Mouse (Mus musculus) MEL (cell line): ENCODE data around the gene Slc7a11. TPM values are rescaled to one million over a fixed set of nuclear protein-coding genes. Genes with fewer than 3 reads are reported as not detected.

Experiments used
- DNase-seq: peaks from one replicate; pipeline ENCODE4 v3.0.0; 2011; ENCODE audit warnings: low read depth, low spot score
- H3K27ac ChIP-seq: 2 replicates; pipeline ENCODE4 v1.5.1; 2012; ENCODE audit warnings: low read depth, mild to moderate bottlenecking, control low read depth, low read length, moderate library complexity; ENCODE audit not compliant: control insufficient read depth
- H3K27me3 ChIP-seq, 2 experiments: fragments of 150-350 bp in 1 of 2; sonication (generic) in 1 of 2; 2 replicates each; pipeline ENCODE4 v1.6.1; 2012; ENCODE audit warnings: low read length in 2 of 2, mild to moderate bottlenecking in 2 of 2, improper control_type of control experiment in 1 of 2, moderate library complexity in 1 of 2; ENCODE audit not compliant: insufficient read depth in 2 of 2, control insufficient read depth in 1 of 2
- H3K36me3 ChIP-seq, 2 experiments: 2 replicates each; pipeline ENCODE4 v1.6.1; 2012 to 2014; ENCODE audit warnings: low read length in 2 of 2, improper control_type of control experiment in 1 of 2, inconsistent platforms in 1 of 2, mild to moderate bottlenecking in 1 of 2; ENCODE audit not compliant: insufficient read depth in 2 of 2, control insufficient read depth in 1 of 2
- H3K4me1 ChIP-seq, 2 experiments: fragments of 150-350 bp in 1 of 2; sonication (generic) in 1 of 2; 2 replicates each; pipeline ENCODE4 v1.6.1; 2012; ENCODE audit warnings: low read length in 2 of 2, improper control_type of control experiment in 1 of 2, mild to moderate bottlenecking in 1 of 2; ENCODE audit not compliant: insufficient read depth in 2 of 2, control insufficient read depth in 1 of 2
- H3K4me3 ChIP-seq, 2 experiments: fragments of 150-350 bp in 1 of 2; sonication (generic) in 1 of 2; 2 replicates each; pipeline ENCODE4 v1.5.1; 2012; ENCODE audit warnings: low read depth in 2 of 2, low read length in 2 of 2, mild to moderate bottlenecking in 2 of 2, moderate library complexity in 2 of 2, control low read depth in 1 of 2, improper control_type of control experiment in 1 of 2; ENCODE audit not compliant: control insufficient read depth in 1 of 2, insufficient read depth in 1 of 2
- H3K79me2 ChIP-seq: 2 replicates; pipeline ENCODE4 v1.6.1; 2012; ENCODE audit warnings: mild to moderate bottlenecking, low read length, moderate library complexity; ENCODE audit not compliant: control insufficient read depth, poor library complexity, insufficient read depth
- H3K9ac ChIP-seq: 2 replicates; pipeline ENCODE4 v1.6.1; 2012; ENCODE audit warnings: low read depth, mild to moderate bottlenecking, control low read depth, low read length, moderate library complexity; ENCODE audit not compliant: control insufficient read depth, poor library complexity, severe bottlenecking
- H3K9me3 ChIP-seq: fragments of 150-350 bp; sonication (generic); replicated peaks from 2 replicates; pipeline ENCODE4 v1.6.1; 2012; ENCODE audit warnings: mild to moderate bottlenecking, low read length, improper control_type of control experiment, moderate library complexity; ENCODE audit not compliant: insufficient read depth
- BHLHE40 ChIP-seq: IDR thresholded peaks from 2 replicates; pipeline ENCODE4 v1.6.1; 2012; ENCODE audit warnings: low read depth, mild to moderate bottlenecking, inconsistent platforms, low read length, improper control_type of control experiment, borderline replicate concordance
- CHD1 ChIP-seq: IDR thresholded peaks from 2 replicates; pipeline ENCODE4 v1.6.1; 2012; ENCODE audit warnings: low read depth, mild to moderate bottlenecking, inconsistent platforms, low read length, improper control_type of control experiment
- CHD2 ChIP-seq: IDR thresholded peaks from 2 replicates; pipeline ENCODE4 v1.6.1; 2011; ENCODE audit warnings: low read length, improper control_type of control experiment
- E2F4 ChIP-seq: IDR thresholded peaks from 2 replicates; pipeline ENCODE4 v1.6.1; 2011; ENCODE audit warnings: low read depth, low read length, improper control_type of control experiment, borderline replicate concordance
- ELF1 ChIP-seq: IDR thresholded peaks from 2 replicates; pipeline ENCODE4 v1.6.1; 2014; ENCODE audit warnings: low read depth, mild to moderate bottlenecking, inconsistent platforms, low read length, improper control_type of control experiment, moderate library complexity
- ETS1 ChIP-seq: IDR thresholded peaks from 2 replicates; pipeline ENCODE4 v1.6.1; 2012; ENCODE audit warnings: low read depth, mild to moderate bottlenecking, inconsistent platforms, low read length, improper control_type of control experiment, moderate library complexity
- GABPA ChIP-seq: IDR thresholded peaks from 2 replicates; pipeline ENCODE4 v1.6.1; 2012; ENCODE audit warnings: low read depth, mild to moderate bottlenecking, inconsistent platforms, low read length, improper control_type of control experiment, moderate library complexity
- GATA1 ChIP-seq: IDR thresholded peaks from 2 replicates; pipeline ENCODE4 v1.6.1; 2011; ENCODE audit warnings: low read depth, low read length, improper control_type of control experiment
- JUND ChIP-seq: IDR thresholded peaks from 2 replicates; pipeline ENCODE4 v1.6.1; 2011; ENCODE audit warnings: low read depth, mild to moderate bottlenecking, improper control_type of control experiment, low read length
- KAT2A ChIP-seq: conservative IDR thresholded peaks from 2 replicates; pipeline ENCODE4 v1.6.1; 2012; ENCODE audit warnings: low read depth, low read length, improper control_type of control experiment, inconsistent platforms
- MAFK ChIP-seq: IDR thresholded peaks from 2 replicates; pipeline ENCODE4 v1.6.1; 2011; ENCODE audit warnings: low read depth, mild to moderate bottlenecking, low read length, improper control_type of control experiment, borderline replicate concordance
- MAZ ChIP-seq: IDR thresholded peaks from 2 replicates; pipeline ENCODE4 v1.6.1; 2012; ENCODE audit warnings: low read depth, mild to moderate bottlenecking, inconsistent platforms, low read length, improper control_type of control experiment
- MEF2A ChIP-seq: IDR thresholded peaks from 2 replicates; pipeline ENCODE4 v1.6.1; 2014; ENCODE audit warnings: low read depth, mild to moderate bottlenecking, inconsistent platforms, low read length, improper control_type of control experiment; ENCODE audit not compliant: poor library complexity, insufficient replicate concordance, severe bottlenecking; ENCODE audit errors: extremely low read depth
- MXI1 ChIP-seq: IDR thresholded peaks from 2 replicates; pipeline ENCODE4 v1.6.1; 2011; ENCODE audit warnings: mild to moderate bottlenecking, low read depth, low read length, improper control_type of control experiment
- MYB ChIP-seq: IDR thresholded peaks from 2 replicates; pipeline ENCODE4 v1.6.1; 2011; ENCODE audit warnings: mild to moderate bottlenecking, low read depth, low read length, improper control_type of control experiment
- NELFE ChIP-seq: IDR thresholded peaks from 2 replicates; pipeline ENCODE4 v1.6.1; 2011; ENCODE audit warnings: low read depth, low read length, improper control_type of control experiment
- POLR2AphosphoS2 ChIP-seq: IDR thresholded peaks from 2 replicates; pipeline ENCODE4 v1.6.1; 2011; ENCODE audit warnings: low read length, improper control_type of control experiment
- RCOR1 ChIP-seq: IDR thresholded peaks from 2 replicates; pipeline ENCODE4 v1.6.1; 2012; ENCODE audit warnings: low read depth, mild to moderate bottlenecking, inconsistent platforms, low read length, improper control_type of control experiment
- SMC3 ChIP-seq: IDR thresholded peaks from 2 replicates; pipeline ENCODE4 v1.6.1; 2011; ENCODE audit warnings: low read depth, low read length, improper control_type of control experiment
- TAL1 ChIP-seq: IDR thresholded peaks from 2 replicates; pipeline ENCODE4 v1.6.1; 2012; ENCODE audit warnings: mild to moderate bottlenecking, inconsistent platforms, low read length, moderate library complexity, mixed read lengths
- TBP ChIP-seq: IDR thresholded peaks from 2 replicates; pipeline ENCODE4 v1.8.0; 2011; ENCODE audit warnings: low read depth, low read length, improper control_type of control experiment
- TCF12 ChIP-seq: IDR thresholded peaks from 2 replicates; pipeline ENCODE4 v1.6.1; 2014; ENCODE audit warnings: low read depth, mild to moderate bottlenecking, inconsistent platforms, low read length, improper control_type of control experiment, moderate library complexity
- UBTF ChIP-seq: IDR thresholded peaks from 2 replicates; pipeline ENCODE4 v1.6.1; 2012; ENCODE audit warnings: low read depth, mild to moderate bottlenecking, inconsistent platforms, low read length, improper control_type of control experiment, moderate library complexity, borderline replicate concordance; ENCODE audit not compliant: insufficient read depth
- ZMIZ1 ChIP-seq: IDR thresholded peaks from 2 replicates; pipeline ENCODE4 v1.6.1; 2012; ENCODE audit warnings: low read depth, mild to moderate bottlenecking, inconsistent platforms, low read length, improper control_type of control experiment, moderate library complexity
- ZNF384 ChIP-seq: IDR thresholded peaks from 2 replicates; pipeline ENCODE4 v1.6.1; 2012; ENCODE audit warnings: low read depth, mild to moderate bottlenecking, inconsistent platforms, low read length, improper control_type of control experiment
- polyA plus RNA-seq, 2 experiments: library from polyadenylated mRNA; stranded (reverse) in 1 of 2; unstranded in 1 of 2; fragments of >175 nt in 1 of 2; fragments of >200 nt in 1 of 2; gene quantifications; 2 replicates each; pipeline versions ENCODE4 v1.2.1 to v1.2.4; 2012; ENCODE audit warnings: low replicate concordance in 2 of 2, low read depth in 1 of 2; ENCODE audit not compliant: insufficient read length in 2 of 2, insufficient read depth in 1 of 2, missing spikeins in 1 of 2
- total RNA-seq: library from RNA; depleted of rRNA; stranded (reverse); fragments of 300-350 nt; gene quantifications from 2 replicates; pipeline ENCODE4 v1.2.3, GENCODE M21; 2012

The Slc7a11 gene
- total and polyA plus RNA-seq, 3 experiments: 0.69 to 3.3 TPM; not detected in 1

DNA sequence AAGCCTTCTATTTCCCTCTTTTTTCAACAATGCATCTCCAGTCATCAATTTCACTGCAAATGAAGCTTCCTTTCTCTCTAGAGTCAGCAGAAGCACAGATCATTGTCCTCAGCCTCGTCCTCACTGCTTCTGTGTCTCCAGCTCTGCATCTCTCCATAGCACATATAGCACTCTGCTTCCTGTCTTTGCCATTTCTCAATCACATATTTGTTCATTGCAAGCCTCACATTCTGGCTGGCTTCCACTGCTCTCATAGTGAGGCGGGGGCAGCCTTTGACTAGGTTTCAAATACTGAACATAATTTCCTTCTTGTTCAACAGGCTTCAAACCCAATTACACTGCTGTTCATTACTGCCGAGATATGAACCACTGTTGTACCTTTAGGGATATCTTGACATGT lies 305.1 kb downstream of the Slc7a11 start:
- Histone ChIP-seq H3K4me1 (no peaks in the 10 kb centered on the region), H3K79me2 (no peaks in the 10 kb centered on the region), H3K27me3 (no peaks in the 10 kb centered on the region), H3K27ac (no peak overlapping the region), H3K9ac (no peak overlapping the region), H3K9me3 (no peaks in the 10 kb centered on the region), H3K4me3 (no peak overlapping the region), H3K36me3 (no peaks in the 10 kb centered on the region)
- DNase-seq: no peak
- TF ChIP-seq E2F4 (no peak), MXI1 (no peak), ZMIZ1 (no peak), ELF1 (no peak), BHLHE40 (no peak), MAFK (no peak), SMC3 (no peak), MYB (no peak), RCOR1 (no peak), TAL1 (no peak), TBP (no peak), CHD2 (no peak)

- Histone ChIP-seq H3K27me3 (no peaks in the 10 kb centered on the region; a peak in 1 of 4 replicates), H3K4me3 (no peak overlapping the region), H3K9me3 (no peaks in the 10 kb centered on the region), H3K4me1 (no peaks in the 10 kb centered on the region), H3K36me3 (no peaks in the 10 kb centered on the region), H3K9ac (no peak overlapping the region), H3K79me2 (no peaks in the 10 kb centered on the region), H3K27ac (no peak overlapping the region)
- TF ChIP-seq ELF1 (no peak), CHD1 (no peak), NELFE (no peak), MXI1 (no peak), ZMIZ1 (no peak), ZNF384 (no peak), BHLHE40 (no peak), KAT2A (no peak), MAZ (no peak), GATA1 (no peak), MEF2A (no peak), POLR2AphosphoS2 (no peak), JUND (no peak), TCF12 (no peak), ETS1 (no peak), UBTF (no peak), CHD2 (no peak), GABPA (no peak)
- no peak for DNase-seq
Observed at GRCm38 (mm10) chr3:50132204-50132603, 311.2 kb downstream of the Slc7a11 start.
